Mouse (Mus musculus): Measurements from ENCODE around the gene Alox8.

GRCm38 (mm10) chr11:69156800-69157199 lies 40.8 kb downstream of the Alox8 start, which contains the start of gene Alox12b:
- no peak for TF ChIP-seq CTCF (IDR thresholded peaks at IDR 0.05; ENCODE audit: extremely low read depth, insufficient read length, insufficient replicate concordance, low read depth, low read length)
- no peak for TF ChIP-seq POLR2A (IDR thresholded peaks at IDR 0.05; ENCODE audit: low read depth, low read length)
